Mouse (Mus musculus) left cerebral cortex, adult 11 months (tissue): ENCODE results near the gene B9d2.

Source experiments
- DNase-seq: peaks from one replicate; pipeline ENCODE4 v3.0.0; 2022; ENCODE audit warnings: low spot score

The B9d2 gene

DNA sequence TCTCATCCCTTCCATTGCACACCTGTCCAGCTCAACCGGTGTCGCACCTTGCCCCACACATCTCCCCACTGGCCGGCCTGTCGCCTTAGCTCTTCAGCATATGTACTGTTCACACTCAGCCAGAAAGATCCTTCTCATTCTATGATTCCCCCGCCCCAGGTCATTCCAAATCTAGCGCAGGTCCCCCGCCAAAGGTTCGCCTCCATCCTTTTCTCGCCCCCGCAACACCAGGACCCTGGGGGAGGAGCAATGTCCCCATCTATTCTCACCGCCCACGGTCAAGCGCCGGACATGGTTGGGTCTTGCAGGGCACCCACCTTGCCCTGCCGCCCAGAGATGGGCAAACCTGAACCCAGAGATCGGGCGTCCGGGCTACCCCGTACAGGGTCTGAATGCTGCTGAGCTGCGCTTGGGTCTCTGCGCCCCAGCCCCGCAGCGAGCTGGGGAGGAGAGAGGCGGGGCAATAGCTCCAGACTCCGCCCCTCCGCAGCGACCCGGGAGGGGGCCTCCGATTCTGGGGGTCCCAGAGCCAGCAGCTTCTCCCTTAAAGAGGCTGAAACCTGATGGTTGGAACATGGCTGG is 5.8 kb upstream of the B9d2 start, which contains the start of gene Tmem91:
TSS of gene Tmem91 (minus strand) at position 448 of the 582 bp plus-strand sequence.
- no peak for DNase-seq

DNA sequence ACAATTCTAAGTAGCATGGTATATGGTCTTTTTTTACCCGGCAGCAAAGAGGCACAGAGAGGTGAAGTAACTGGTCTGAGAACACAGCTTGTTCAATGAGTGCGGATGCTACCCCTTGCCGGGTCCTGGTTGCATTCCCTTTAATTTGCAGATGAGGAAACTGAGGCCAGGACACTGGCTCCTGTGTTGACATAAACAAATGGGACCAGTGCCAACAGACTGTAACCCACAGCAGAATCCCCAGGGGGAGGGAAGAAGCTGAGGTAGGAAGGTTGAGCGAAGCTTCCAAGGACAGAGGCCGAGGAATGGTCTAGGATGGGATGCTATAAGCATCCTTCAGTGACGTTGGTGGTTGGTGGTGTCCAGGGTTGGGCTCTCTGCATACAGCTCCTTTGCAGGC is 5.2 kb upstream of the B9d2 start:
- no peak for DNase-seq

DNA sequence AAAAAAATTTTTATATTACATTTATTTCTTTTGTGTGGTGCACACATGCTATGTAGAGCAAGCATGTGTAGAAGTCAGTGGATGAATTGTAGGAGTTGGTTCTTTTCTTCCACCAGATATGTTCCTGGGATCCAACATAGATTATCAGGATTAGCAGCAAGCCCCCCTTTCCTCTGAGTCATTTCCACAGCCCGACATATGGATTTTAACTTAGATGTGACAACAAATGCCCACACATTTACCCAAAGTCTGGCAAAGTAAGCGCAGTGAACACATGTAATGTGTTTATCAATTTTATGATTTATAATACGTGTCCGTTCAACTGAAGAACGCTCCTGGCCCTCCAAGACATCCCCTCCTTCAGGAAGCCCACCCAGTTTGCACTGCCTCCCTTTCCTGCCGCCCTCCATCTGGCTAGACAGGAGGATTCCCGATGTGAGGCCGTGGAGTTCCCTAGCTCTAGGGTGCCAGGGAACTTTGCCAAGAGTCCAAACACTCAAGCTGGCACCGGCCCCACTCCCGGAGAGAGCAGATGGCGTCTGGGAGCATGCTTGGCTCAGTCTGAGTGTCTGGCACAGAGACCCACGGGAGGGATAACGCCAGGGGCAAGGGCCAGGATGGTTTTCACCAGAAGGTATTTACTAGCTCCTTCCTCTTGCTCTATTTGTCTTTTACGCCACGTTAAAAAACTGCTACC is 4.3 kb upstream of the B9d2 start:
- peak; percentile 79 for DNase-seq

DNA sequence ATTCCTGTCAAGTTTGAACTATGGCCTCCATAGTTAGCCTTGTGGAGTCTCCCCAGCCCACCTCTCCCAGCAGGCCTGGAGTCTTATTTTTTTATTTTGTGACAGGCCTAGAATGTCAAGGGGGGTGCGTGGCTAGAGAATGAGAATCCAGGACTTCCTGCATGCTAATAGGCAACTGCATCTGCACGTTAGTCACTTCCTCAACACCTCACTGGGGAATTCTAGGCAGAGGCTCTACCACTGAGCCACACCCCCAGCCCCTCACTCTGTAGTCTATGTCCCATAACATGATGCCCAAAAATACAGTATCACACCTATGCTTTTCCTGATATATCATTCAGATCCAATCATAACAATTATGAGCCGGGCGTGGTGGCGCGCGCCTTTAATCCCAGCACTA is 3.6 kb upstream of the B9d2 start:
- no peak for DNase-seq

DNA sequence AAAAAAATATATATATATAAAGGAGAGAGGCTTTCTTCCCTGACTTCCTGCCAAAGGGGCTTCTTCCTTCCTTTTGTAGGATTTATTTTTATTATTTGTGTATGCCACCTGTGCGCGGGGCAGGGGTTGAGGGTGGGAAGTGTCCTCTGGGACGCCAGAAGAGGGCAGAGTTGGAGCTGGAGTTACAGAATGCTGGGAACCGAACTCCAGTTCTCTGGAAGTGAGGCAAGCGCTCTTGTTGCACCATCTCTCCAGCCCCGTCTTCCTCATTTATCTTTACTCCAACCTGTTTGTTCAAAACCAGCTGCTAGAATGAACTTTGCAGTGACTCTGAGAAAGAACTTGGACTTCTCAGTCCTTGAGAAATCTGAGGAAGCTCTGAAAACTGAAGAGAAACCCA is 609 bp upstream of the B9d2 start:
- DNase-seq, result no peak

GRCm38 (mm10) chr7:25681341-25682231 is 1.0 kb downstream of the B9d2 start:
- DNase-seq, result no peak

- DNase-seq, result no peak
Observed at GRCm38 (mm10) chr7:25683474-25684180, 3.0 kb downstream of the B9d2 start.

GRCm38 (mm10) chr7:25684659-25685058 is 4.1 kb downstream of the B9d2 start:
- no peak for DNase-seq

GRCm38 (mm10) chr7:25685926-25686470 is 5.4 kb downstream of the B9d2 start:
- DNase-seq, result no peak

DNA sequence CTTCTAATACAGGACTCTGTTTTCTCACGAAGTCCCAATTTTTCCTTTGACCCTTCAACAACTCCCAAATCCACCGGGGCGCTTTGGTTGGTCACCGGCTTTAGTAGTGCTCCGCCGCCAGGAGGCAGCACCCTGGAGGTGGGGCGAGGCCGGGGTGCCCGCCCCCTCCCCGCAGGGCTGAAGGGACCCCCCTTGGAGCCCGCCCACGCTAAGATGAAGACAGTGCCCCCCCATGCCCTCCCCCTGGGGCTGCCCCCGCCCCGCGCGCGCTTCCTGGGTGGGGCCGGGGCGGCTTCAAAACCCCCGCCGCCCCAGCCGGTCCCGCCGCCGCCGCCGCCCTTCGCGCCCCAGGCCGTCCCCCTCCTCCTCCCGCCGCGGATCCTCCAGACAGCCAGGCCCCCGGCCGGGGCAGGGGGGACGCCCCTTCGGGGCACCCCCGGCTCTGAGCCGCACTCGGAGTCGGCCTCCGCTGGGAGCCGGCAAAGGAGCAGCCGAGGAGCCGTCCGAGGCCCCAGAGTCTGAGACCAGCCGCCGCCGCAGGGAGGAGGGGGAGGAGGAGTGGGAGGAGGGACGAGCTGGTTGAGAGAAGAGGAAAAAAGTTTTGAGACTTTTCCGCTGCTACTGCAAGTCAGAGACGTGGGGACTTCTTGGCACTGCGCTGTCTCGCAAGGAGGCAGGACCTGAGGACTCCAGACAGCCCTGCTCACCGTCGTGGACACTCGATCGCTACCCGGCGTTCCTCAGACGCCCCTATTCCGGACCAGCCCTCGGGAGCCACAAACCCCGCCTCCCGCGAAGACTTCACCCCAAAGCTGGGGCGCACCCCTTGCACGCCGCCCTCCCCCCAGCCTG is 6.3 kb downstream of the B9d2 start, which contains the start of gene Tgfb1:
TSS of gene Tgfb1 (plus strand) at position 323 of the 852 bp plus-strand sequence.
- DNase-seq, result no peak

DNA sequence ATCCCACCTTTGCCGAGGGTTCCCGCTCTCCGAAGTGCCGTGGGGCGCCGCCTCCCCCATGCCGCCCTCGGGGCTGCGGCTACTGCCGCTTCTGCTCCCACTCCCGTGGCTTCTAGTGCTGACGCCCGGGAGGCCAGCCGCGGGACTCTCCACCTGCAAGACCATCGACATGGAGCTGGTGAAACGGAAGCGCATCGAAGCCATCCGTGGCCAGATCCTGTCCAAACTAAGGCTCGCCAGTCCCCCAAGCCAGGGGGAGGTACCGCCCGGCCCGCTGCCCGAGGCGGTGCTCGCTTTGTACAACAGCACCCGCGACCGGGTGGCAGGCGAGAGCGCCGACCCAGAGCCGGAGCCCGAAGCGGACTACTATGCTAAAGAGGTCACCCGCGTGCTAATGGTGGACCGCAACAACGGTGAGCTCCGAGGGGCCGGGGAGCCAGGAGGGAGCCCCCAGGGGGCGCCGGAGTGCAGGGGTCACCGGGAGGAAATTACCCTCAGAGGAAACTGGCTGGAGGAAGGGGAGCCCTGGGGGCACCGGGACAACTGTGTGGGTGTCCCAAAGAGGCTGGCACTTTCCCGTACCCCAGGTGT is 7.3 kb downstream of the B9d2 start:
- no peak for DNase-seq

DNA sequence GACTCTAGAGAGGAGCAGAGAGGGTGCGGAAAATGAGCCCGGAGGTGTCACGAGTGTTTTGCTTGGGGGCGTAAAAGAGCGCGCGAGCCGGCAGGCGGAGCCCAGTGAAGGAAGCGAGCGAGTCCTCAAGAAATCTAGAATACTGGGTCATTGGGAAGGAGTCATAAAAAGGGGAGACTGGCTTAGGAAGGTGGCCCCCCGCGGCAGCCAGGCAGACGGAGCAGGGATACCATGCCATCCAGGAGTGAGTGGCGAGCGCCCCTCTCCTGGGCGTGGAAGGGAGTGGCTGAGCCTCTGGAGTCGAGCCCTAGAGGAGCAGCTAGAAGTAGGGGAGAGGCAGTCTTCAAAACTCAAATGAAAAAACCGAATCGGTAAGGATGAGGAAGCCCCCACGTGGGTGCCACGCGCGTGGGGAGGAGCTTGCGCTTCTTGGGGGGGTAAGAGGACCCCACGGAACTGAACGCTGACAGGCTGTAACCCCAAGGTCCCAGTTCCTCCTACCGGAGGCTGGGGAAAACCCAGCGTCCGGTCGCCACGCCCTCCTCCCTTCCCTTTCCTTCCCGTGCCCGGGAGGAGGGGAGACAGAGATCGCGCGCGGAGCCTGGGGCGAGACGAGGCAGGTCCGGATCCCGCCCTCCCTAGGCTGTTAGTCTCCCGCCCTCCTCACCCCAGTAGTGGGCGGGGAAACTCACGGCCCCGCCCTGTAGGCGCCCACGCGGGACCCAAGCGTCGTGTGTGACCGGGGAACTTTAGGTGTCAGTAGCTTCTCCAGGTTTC is 8.4 kb downstream of the B9d2 start:
- no peak for DNase-seq

DNA sequence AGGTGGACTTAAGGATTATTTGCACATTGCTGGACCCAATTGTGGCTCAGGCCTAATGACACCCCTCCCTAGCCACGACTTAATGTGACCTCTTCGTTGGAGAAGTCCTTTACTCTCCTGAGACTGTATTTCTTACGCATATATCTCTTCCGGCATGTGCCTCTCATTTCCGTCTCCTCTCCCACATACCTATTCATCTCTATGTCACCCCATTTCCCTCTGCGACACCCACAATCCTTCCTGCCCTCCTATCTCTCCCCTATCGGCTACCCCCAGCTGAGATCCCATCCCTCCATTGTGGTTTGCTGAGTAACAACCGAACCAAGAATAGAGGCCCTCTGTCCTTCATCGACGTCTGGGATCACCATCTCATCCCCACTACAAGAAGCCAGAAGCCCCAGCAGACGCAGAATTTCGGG is 9.0 kb downstream of the B9d2 start:
- no peak for DNase-seq

DNA sequence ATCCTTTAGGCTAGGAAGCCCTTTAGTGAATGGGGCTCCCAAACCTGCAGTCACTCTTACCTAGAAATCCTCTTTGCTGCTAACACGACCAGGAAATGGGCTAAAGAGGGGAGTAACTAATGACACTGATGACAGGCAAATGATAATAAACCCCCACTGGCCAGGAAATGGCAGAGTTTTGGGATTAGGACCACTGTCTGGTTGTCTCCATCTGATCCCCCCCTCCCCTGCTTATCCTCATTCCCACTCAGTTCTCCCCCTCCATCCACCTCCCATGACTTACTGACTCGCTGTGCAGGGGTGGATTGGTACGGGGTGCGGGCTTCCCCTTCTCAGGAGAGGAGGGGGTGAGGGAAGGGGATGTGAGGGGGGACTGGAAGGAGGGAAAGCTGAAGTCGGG is 9.5 kb downstream of the B9d2 start:
- DNase-seq, result no peak

DNA sequence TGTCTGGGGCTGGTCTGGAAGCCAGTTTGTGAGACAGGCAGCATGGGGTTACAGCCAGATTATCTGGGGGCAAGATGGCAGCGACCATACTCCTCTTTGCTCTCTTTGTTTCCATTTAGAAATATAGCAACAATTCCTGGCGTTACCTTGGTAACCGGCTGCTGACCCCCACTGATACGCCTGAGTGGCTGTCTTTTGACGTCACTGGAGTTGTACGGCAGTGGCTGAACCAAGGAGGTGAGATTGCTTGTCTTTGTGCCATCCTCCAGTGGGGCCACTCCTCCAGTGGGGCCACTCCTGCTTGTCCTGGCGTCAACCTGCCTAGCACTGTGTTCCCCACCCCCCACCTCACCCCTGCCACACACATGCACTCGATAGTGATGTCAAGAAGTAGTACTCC is 13.5 kb downstream of the B9d2 start:
- DNase-seq, result no peak

GRCm38 (mm10) chr7:25699851-25700250 is 19.3 kb downstream of the B9d2 start:
- DNase-seq, result no peak

DNA sequence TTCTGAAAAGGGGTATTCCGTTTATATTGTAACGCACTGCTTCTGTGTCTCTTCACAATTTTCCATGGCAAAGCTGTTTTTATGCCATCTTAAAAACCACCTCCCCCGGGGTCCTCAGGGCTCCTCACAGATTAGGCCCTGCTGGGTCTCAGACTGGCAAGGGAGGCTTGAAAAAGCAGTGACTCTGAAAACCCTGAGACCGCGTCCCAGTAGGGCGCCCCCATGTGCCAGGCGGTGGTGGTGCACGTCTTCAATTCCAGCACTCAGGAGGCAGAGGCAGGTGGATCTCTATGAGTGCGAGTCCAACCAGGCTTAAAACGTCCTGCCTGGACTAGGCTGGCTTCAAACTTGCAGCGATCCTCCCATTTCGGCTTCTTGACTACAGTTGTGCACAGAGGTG is 20.2 kb downstream of the B9d2 start:
- DNase-seq, result no peak

DNA sequence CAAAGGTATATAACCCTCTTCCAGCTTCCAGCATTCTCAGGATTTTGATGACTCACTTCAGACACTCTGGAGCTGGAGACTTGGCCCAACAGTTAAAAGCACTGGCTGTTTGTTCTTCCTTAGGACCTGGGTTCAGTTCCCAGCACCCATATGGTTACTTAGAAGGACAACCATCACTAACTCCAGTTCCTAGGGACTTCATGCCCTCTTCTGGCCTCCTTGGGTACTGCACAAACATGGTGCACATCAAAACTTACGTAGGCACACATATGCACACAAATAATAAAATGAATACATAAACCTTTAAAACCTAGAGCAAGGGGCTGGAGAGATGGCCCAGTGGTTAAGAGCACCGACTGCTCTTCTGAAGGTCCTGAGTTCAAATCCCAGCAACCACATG is 21.8 kb downstream of the B9d2 start:
- no peak for DNase-seq

- DNase-seq, result no peak
Observed at GRCm38 (mm10) chr7:25703793-25704494, 23.4 kb downstream of the B9d2 start.
